Mouse (Mus musculus): ENCODE results near the gene Me1.

GRCm38 (mm10) chr9:86571540-86572135 is 124.1 kb downstream of the Me1 start, which contains the start of the genes Pgm3 and Rwdd2a:
- no peak for TF ChIP-seq CTCF (IDR thresholded peaks at IDR 0.05; ENCODE audit: low read depth)
- TF ChIP-seq EP300 (IDR thresholded peaks at IDR 0.05; ENCODE audit: low read depth) = no peak
